Mouse (Mus musculus): Measurements from ENCODE around the gene Ddx4.

Ddx4 gene

GRCm38 (mm10) chr13:112556501-112556900, 95.8 kb downstream of the Ddx4 start:
- DNase-seq (ENCODE audit: low spot score in 2 of 2): no peak

- DNase-seq (ENCODE audit: low spot score in 2 of 2): no peak
Measured at GRCm38 (mm10) chr13:112553304-112553703, 99.0 kb downstream of the Ddx4 start.

- DNase-seq (ENCODE audit: low spot score in 2 of 2): no peak
Measured at GRCm38 (mm10) chr13:112551641-112552548, 100.4 kb downstream of the Ddx4 start.

All from urinary bladder, postnatal 36 days (tissue).